Mouse (Mus musculus) liver, embryonic 13.5 days (tissue): ENCODE results near the gene Mbtps2. TPM values are rescaled to one million over a fixed set of nuclear protein-coding genes. Genes with fewer than 3 reads are reported as not detected.
A peak's percentile ranks its signal among the peaks of the same experiment; 100 is the strongest.

ENCODE experiments used
- ATAC-seq: fragments of 200-750 bp; cut with Nextera tagmentation; 2 replicates; pipeline ENCODE4 v1.8.0; 2017; ENCODE audit warnings: low read depth, mild to moderate bottlenecking, moderate number of reproducible peaks, moderate library complexity
- DNase-seq: peaks from one replicate; pipeline ENCODE4 v3.0.0; 2022
- H3K27ac ChIP-seq: fragments of 300-500 bp; sonication (generic); 2 replicates; pipeline ENCODE4 v1.5.1; 2015; ENCODE audit warnings: moderate library complexity, mild to moderate bottlenecking, inconsistent platforms
- H3K27me3 ChIP-seq: fragments of 300-500 bp; sonication (generic); 2 replicates; pipeline ENCODE4 v1.6.1; 2015; ENCODE audit warnings: mild to moderate bottlenecking, inconsistent platforms
- H3K36me3 ChIP-seq: fragments of 300-500 bp; sonication (generic); 2 replicates; pipeline ENCODE4 v1.6.1; 2015; ENCODE audit warnings: mild to moderate bottlenecking, inconsistent platforms
- H3K4me1 ChIP-seq: fragments of 300-500 bp; sonication (generic); replicated peaks from 2 replicates; pipeline ENCODE4 v1.6.1; 2015; ENCODE audit warnings: inconsistent platforms
- H3K4me2 ChIP-seq: fragments of 300-500 bp; sonication (generic); 2 replicates; pipeline ENCODE4 v1.6.1; 2015; ENCODE audit warnings: inconsistent platforms, mild to moderate bottlenecking, moderate library complexity
- H3K4me3 ChIP-seq: fragments of 300-500 bp; sonication (generic); replicated peaks from 2 replicates; pipeline ENCODE4 v1.5.1; 2015; ENCODE audit warnings: mild to moderate bottlenecking, inconsistent platforms
- H3K9ac ChIP-seq: fragments of 300-500 bp; sonication (generic); 2 replicates; pipeline ENCODE4 v1.6.1; 2015; ENCODE audit warnings: mild to moderate bottlenecking, inconsistent platforms
- H3K9me3 ChIP-seq: fragments of 300-500 bp; sonication (generic); replicated peaks from 2 replicates; pipeline ENCODE4 v1.6.1; 2016; ENCODE audit warnings: inconsistent platforms
- WGBS: fragments of 180-500 bp; shearing (Covaris S2); methylation state at CpG from one replicate; pipeline ENCODE4 v1.1.7; 2015; ENCODE audit not compliant: insufficient replicate concordance; 5-methylcytosine and 5-hydroxymethylcytosine counted together
- polyA plus RNA-seq: library from polyadenylated mRNA; unstranded; fragments of >200 nt; fragmentation: Nextera tagmentation; extraction: Ambion mirVana; gene quantifications from 2 replicates; pipeline ENCODE4 v1.2.1, GENCODE M21; 2015

Mbtps2 gene
- polyA plus RNA-seq, 1 experiment from 2014 or later: 6.4 TPM

DNA sequence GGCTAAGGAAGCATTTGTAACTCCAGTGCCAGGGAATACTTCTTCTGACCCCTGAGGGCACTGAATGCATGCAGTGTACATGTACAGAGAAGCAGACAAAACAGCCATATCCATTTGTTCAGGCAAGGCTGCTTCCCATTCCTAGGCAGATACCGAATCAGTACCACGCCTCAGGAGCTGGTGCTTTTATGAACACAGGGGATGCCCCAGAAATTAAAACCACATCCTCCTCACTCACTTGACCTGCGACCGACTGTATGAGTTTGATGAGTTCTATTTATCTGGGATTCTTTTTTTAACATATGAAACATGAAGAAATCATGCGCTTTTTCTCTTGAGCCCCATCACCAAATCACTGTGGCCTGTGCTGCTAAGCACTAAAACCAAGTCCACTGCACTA, 1.7 kb downstream of the Mbtps2 start:
- WGBS: 47% methylated on average over 5 of the region's 5 CpGs
- no peak for DNase-seq
- no peaks in the 10 kb centered on the region for H3K36me3 ChIP-seq
- H3K9me3 ChIP-seq: no peaks in the 10 kb centered on the region
- no peak overlapping the region for H3K27ac ChIP-seq
- no peak overlapping the region for H3K9ac ChIP-seq
- no peak for ATAC-seq
- H3K4me2 ChIP-seq: peak overlapping the region; percentile 65
- H3K4me1 ChIP-seq: peaks cover 12% of the 10 kb centered on the region; the same call in 1 of the 2 replicates
- H3K4me3 ChIP-seq: peak overlapping the region; percentile 67
- H3K27me3 ChIP-seq: no peaks in the 10 kb centered on the region

DNA sequence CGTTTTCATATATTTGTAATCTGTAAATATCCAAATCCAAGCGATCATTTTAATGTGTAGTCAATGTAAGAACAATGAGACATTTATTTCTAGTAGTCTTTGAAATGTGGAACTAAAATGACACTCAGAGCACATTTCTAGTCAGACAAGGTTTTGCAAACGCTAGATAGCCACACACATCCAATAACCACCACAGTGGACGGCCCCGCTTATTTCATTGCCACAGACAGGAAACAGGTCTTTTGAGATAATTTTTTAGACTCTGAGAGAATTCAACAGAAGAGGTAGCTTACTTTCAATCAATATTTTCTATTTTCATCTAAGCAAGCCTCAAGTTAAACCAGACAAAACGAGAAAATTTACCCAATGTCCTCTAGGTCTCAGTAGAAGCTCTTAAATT, 2.6 kb downstream of the Mbtps2 start:
- Histone ChIP-seq H3K27ac (no peak overlapping the region), H3K4me3 (no peak overlapping the region), H3K9me3 (no peaks in the 10 kb centered on the region), H3K36me3 (no peaks in the 10 kb centered on the region), H3K4me2 (peak overlapping the region; percentile 65; the same call in 1 of the 2 replicates), H3K4me1 (peaks cover 12% of the 10 kb centered on the region; the same call in 1 of the 2 replicates), H3K27me3 (no peaks in the 10 kb centered on the region), H3K9ac (no peak overlapping the region)
- WGBS: 33% methylated on average over 6 of the region's 6 CpGs
- ATAC-seq (no peak), DNase-seq (no peak)

DNA sequence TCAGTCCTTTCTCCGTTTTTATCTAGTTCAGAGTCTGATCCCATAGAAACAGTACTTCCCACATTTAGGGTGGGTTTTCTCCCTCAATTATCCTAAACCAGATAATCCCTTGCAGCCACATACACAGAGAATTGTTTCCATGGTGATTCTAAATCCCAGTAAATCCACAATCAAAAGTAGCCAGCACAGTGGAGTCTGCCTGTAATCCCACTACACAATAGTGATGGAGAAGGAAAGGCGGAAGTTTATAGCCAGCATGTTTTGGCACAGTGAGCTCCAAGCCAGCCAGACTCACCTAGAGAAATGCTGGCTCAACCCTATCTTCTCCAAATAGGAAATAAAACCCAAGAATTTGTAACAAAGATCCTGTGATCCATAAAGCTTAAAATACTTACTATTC, 3.9 kb downstream of the Mbtps2 start:
- 59% methylated on average over 2 of the region's 2 CpGs for WGBS
- Histone ChIP-seq H3K9me3 (no peaks in the 10 kb centered on the region), H3K4me1 (peaks cover 12% of the 10 kb centered on the region; the same call in 1 of the 2 replicates), H3K4me2 (no peak overlapping the region), H3K36me3 (0 out of 2 replicates have a peak, but pooled peaks cover 4% of the 10 kb centered on the region), H3K27ac (no peak overlapping the region), H3K4me3 (no peak overlapping the region), H3K9ac (no peak overlapping the region), H3K27me3 (no peaks in the 10 kb centered on the region)
- DNase-seq: no peak
- ATAC-seq: no peak

DNA sequence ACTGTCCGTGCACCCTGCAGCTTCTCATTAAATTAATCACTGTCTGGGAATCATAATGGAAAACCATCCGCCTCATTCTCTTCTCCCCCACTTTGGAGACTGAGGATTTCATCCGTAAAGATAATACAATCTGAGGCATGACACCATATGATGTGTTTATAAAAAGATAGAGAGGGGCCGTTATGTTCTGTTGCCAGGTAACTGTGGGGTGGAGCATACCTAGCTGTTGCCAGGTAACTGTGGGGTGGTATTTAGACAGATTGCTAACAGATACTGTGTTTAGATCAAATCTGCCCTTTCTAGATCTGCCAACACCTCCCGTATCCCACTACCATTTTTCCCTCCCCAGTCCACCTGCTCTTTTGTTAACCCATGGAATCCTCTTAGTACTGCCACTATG, 11.5 kb downstream of the Mbtps2 start:
- H3K27ac ChIP-seq: no peak overlapping the region
- ATAC-seq (no peak), DNase-seq (no peak)
- no peaks in the 10 kb centered on the region for H3K4me1 ChIP-seq
- no peaks in the 10 kb centered on the region for H3K9me3 ChIP-seq
- no peaks in the 10 kb centered on the region for H3K27me3 ChIP-seq
- WGBS: 67% methylated on average over 5 of the region's 5 CpGs
- H3K36me3 ChIP-seq: 0 out of 2 replicates have a peak, but pooled peaks cover 4% of the 10 kb centered on the region
- no peak overlapping the region for H3K4me2 ChIP-seq
- no peak overlapping the region for H3K4me3 ChIP-seq
- no peak overlapping the region for H3K9ac ChIP-seq

DNA sequence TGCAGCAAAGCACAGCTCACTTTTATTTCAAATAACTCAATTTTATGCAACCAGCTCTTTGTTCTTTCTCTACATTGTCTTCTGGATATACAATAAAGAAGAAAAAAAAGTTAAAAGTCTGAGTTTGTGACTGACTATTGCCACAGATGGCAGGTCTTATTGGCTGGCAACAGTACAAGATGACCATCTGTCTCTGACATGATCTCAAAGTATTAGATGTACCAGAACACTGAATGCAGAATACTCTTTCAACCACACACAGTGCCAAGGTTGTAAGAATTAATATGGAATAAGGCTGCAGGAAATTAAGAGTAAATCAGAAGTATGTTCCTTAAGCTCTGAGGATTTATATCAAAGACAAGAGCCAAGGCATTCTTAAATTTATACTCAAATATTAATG, 12.1 kb downstream of the Mbtps2 start:
- ATAC-seq: no peak
- no peaks in the 10 kb centered on the region for H3K27me3 ChIP-seq
- DNase-seq: no peak
- H3K9me3 ChIP-seq: no peaks in the 10 kb centered on the region
- H3K4me3 ChIP-seq: no peak overlapping the region
- no peak overlapping the region for H3K9ac ChIP-seq
- H3K4me2 ChIP-seq: no peak overlapping the region
- no peaks in the 10 kb centered on the region for H3K4me1 ChIP-seq
- no peak overlapping the region for H3K27ac ChIP-seq
- H3K36me3 ChIP-seq: 0 out of 2 replicates have a peak, but pooled peaks cover 4% of the 10 kb centered on the region

DNA sequence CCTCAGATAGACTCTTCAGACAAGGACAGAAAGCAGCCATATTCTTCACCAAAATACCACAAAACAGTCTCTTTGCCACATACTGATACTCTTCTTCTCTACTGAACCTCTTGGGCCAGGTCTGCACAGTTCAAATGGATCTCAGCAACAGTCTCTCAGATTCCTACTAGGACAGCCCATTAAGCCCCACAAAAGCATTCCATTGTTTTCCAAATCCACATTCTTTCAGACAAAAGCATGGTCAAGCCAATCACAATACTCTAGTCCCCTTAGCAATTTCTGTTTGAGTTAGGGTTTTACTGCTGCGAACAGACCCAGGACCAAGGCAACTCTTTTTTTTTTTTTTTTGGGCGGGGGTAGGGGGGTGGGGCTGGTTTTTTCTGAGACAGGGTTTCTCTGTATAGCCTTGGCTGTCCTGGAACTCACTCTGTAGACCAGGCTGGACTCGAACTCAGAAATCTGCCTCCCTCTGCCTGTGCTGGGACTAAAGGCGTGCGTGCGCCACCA, 19.4 kb downstream of the Mbtps2 start:
- Histone ChIP-seq H3K4me1 (no peaks in the 10 kb centered on the region), H3K4me2 (no peak overlapping the region), H3K4me3 (no peak overlapping the region), H3K9ac (no peak overlapping the region), H3K27ac (no peak overlapping the region), H3K36me3 (no peaks in the 10 kb centered on the region), H3K27me3 (no peaks in the 10 kb centered on the region), H3K9me3 (no peaks in the 10 kb centered on the region)
- 70% methylated on average over 6 of the region's 6 CpGs for WGBS
- ATAC-seq (no peak), DNase-seq (no peak)

DNA sequence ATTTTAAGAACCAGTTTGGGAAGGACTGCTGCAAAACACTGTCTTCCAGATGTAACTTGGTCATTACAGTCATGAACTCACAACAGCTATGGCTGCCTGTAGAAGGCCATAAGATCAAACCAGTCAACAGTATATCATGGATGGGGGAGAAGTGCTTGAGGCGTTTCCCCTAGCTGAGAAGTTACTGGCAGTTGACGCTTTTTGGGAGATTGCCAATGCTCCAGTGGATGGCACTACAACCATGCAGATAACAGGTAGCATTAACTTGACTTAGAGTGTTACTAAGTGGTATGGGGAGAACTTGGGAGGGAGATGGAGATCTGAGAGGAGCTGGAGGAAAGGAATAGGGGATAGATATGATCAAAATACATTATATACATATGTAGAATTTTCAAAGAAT, 23.8 kb downstream of the Mbtps2 start:
- 55% methylated on average over 2 of the region's 2 CpGs for WGBS
- DNase-seq: no peak
- H3K4me1 ChIP-seq: no peaks in the 10 kb centered on the region
- H3K27me3 ChIP-seq: no peaks in the 10 kb centered on the region
- ATAC-seq: no peak
- H3K36me3 ChIP-seq: 0 out of 2 replicates have a peak, but pooled peaks cover 3% of the 10 kb centered on the region
- no peak overlapping the region for H3K4me2 ChIP-seq
- H3K9ac ChIP-seq: no peak overlapping the region
- no peak overlapping the region for H3K4me3 ChIP-seq
- no peak overlapping the region for H3K27ac ChIP-seq
- H3K9me3 ChIP-seq: no peaks in the 10 kb centered on the region

DNA sequence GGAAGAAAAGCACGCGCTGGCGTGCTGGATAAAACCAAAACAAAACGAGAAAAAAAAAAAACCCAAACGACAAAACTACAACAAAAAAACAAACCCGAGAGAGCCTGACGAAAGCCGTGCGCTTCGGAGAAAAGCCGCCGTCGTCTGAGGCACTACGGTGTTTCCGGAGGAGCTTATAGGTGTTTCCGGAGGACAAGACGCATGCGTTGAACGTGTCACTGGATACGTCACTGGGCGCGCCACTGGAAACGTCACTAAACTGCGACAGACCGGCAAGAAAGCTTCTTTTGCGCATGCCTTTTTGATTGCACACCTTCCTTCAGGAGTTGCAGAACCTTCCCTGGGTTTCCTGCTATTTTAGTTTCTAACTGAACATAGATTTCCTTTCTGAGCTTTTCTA, 29.7 kb downstream of the Mbtps2 start, which contains the start of gene Yy2:
Yy2 (minus strand) TSS at position 146 of the 400 bp plus-strand sequence.
- Histone ChIP-seq H3K4me3 (no peak within 1 kb of the TSS), H3K9ac (no peak within 1 kb of the TSS), H3K27me3 (no peaks in the 10 kb centered on the region), H3K4me2 (no peak within 1 kb of the TSS), H3K27ac (no peak within 1 kb of the TSS), H3K4me1 (no peaks in the 10 kb centered on the region), H3K36me3 (0 out of 2 replicates have a peak, but pooled peaks cover 5% of the 10 kb centered on the region), H3K9me3 (no peaks in the 10 kb centered on the region)
- no peak for DNase-seq
- ATAC-seq: no peak
- 72% methylated on average over 26 of the region's 26 CpGs for WGBS

DNA sequence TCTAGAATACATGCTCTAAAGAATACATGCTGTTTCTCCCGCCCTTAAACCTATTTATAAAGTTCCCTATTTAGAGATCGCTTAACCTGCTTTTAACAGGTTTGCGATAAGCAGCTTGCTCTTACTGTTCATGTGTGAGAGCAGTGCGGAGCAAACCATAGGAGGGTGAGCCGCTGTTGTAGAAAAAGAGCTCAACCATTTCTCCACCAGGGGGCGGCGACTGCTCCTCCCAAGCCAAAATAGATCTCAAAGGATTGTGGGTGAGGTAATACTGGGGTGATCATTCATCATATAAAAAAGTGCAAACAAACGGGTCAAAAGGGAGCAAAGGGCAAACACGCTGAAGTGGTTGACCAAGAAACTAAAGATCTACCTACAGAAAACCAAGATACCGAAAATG, 34.7 kb downstream of the Mbtps2 start:
- H3K27ac ChIP-seq: no peak overlapping the region
- H3K4me1 ChIP-seq: no peaks in the 10 kb centered on the region
- DNase-seq (no peak), ATAC-seq (no peak)
- H3K27me3 ChIP-seq: no peaks in the 10 kb centered on the region
- H3K4me3 ChIP-seq: no peak overlapping the region
- H3K4me2 ChIP-seq: no peak overlapping the region
- 0 out of 2 replicates have a peak, but pooled peaks cover 3% of the 10 kb centered on the region for H3K36me3 ChIP-seq
- WGBS: 68% methylated on average over 10 of the region's 10 CpGs
- no peak overlapping the region for H3K9ac ChIP-seq
- no peaks in the 10 kb centered on the region for H3K9me3 ChIP-seq

DNA sequence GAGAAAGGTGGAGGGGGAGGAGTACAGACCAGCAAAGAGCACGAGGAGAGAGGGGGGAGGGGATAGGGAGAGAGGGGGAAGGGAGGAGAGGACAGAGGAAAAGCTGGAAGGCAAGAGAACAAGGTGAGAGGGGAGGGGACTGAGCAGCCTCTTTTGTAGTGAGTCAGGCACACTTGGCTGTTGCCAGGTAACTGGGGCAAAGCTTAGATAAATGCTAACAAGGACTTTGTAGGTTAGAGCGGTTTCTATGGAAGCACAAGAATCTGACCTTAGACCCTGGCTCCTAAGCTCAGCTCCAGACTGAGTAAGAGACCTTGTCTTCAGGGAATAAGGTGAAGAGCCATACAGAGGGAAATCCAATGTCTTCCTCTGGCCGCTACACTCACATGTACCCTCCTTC, 51.4 kb downstream of the Mbtps2 start:
- Histone ChIP-seq H3K27me3 (no peaks in the 10 kb centered on the region), H3K27ac (no peak overlapping the region), H3K9me3 (no peaks in the 10 kb centered on the region), H3K4me3 (no peak overlapping the region), H3K4me1 (no peaks in the 10 kb centered on the region), H3K36me3 (no peaks in the 10 kb centered on the region), H3K4me2 (no peak overlapping the region), H3K9ac (no peak overlapping the region)
- 36% methylated on average over 3 of the region's 3 CpGs for WGBS
- DNase-seq: no peak
- ATAC-seq: peak; percentile 72

DNA sequence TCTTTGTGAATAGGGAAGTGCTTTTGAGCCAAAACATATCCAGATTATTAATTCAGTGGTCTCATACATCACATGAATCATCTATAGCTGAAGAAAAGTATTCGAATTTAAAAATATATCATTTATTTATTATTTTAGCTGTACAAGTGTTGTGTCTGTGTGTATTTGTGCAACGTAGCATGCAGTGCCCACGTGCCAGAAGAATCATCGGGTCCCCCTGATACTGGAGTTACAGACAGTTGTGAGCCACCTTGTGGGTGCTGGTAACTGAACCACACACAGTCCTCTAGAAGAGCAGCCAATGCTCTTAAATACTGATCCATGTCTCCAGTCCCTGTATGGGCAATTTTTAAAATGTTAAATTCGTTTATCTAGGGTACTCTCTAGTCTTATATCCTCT, 92.1 kb downstream of the Mbtps2 start:
- H3K9ac ChIP-seq: no peak overlapping the region
- H3K9me3 ChIP-seq: no peaks in the 10 kb centered on the region
- ATAC-seq: no peak
- no peak for DNase-seq
- H3K27me3 ChIP-seq: no peaks in the 10 kb centered on the region
- no peaks in the 10 kb centered on the region for H3K4me1 ChIP-seq
- H3K27ac ChIP-seq: no peak overlapping the region
- no peak overlapping the region for H3K4me3 ChIP-seq
- H3K4me2 ChIP-seq: no peak overlapping the region
- no peaks in the 10 kb centered on the region for H3K36me3 ChIP-seq
- 46% methylated on average over 5 of the region's 5 CpGs for WGBS

DNA sequence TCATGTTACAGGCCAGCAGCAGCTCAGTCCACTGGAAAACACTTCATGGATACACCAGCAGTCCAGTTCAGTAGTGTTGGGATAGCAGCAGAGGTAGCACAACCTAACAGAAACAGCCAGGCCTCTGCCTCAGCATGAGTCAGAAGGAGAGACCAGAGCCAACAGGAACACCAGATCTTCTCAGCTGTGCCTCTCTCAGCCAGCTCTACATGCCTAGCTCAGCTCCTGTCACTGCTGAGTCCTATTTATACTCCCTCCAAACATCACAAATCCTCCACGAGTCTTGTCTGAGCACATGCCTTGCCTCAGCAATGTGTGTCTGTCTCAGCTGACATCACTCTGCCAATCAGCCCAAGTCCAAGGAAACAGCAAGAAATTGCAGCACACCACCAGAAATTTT, 94.0 kb downstream of the Mbtps2 start:
- 48% methylated on average over 1 of the region's 1 CpGs for WGBS
- H3K9me3 ChIP-seq: no peaks in the 10 kb centered on the region
- H3K27ac ChIP-seq: no peak overlapping the region
- H3K4me3 ChIP-seq: no peak overlapping the region
- no peaks in the 10 kb centered on the region for H3K27me3 ChIP-seq
- H3K4me1 ChIP-seq: no peaks in the 10 kb centered on the region
- DNase-seq (no peak), ATAC-seq (no peak)
- H3K36me3 ChIP-seq: no peaks in the 10 kb centered on the region
- H3K9ac ChIP-seq: no peak overlapping the region
- no peak overlapping the region for H3K4me2 ChIP-seq
